Mouse (Mus musculus): ENCODE measurements around the gene Nrip2. TPM values are rescaled to one million over a fixed set of nuclear protein-coding genes. Genes with fewer than 3 reads are reported as not detected.

Nrip2 gene
- total RNA-seq, 2 experiments from 2014 or later = 9.4 to 11.9 TPM

DNA sequence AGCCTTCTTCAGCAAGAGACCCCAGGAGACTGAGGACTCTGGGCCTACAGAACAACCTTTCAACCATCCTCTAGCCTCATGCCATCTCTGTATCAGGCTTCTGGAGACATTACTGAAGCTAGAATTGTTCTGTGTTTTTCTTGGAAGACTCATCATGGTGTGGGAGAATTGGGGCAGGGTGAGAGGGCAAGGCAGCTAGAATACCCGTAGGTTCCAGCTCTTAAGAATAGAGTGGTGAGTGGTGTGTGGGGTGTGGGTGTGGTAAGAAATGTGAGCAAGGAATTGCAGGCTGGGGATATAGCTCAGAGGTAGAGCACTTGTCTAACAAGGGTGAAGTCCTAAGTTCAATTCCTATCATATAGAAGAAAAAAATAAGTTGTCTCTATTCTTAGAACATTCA, 14.1 kb upstream of the Nrip2 start:
- no peak for DNase-seq (ENCODE audit: low spot score in 2 of 2)
- intact Hi-C loops (cut with DNase I) = no loop called here

DNA sequence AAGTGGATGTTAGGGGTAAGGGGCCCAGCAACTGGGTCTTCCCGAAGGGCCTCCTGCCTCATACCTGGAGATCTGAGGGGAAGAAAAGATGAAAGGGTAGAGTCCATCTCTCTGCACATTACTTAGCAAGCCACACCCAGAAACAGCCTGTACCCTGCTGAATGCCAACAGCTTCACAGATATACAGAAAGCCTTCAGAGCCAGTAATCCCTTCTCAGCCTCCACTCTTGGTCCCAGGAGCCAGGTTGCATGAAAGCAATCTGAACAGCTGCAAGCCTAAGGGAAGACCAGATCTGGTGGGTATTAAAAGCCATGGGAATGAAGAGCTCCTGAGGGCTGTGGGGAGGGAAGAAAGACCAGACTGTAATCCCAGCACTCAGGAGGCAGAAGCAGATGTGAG, 9.9 kb upstream of the Nrip2 start:
- intact Hi-C loops (cut with DNase I) = no loop called here
- DNase-seq (ENCODE audit: low spot score in 2 of 2) = no peak

DNA sequence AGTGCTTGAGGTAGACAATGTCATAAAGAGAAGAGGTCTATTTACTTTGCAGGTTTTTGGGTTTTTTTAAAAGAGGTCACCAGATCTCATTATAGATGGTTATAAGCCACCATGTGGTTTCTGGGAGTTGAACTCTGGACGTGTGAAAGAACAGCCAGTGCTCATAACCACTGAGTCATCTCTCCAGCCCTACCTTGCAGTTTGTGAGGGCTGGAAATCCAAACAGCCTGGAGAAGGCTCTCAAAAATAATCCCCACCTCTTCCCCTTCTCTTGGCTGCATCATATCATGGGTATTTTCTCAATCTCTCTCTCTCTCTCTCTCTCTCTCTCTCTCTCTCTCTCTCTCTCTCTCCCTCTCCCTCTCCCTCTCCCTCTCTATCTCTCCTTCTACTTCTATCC, 8.4 kb upstream of the Nrip2 start:
- intact Hi-C loops (cut with DNase I) = no loop called here
- no peak for DNase-seq (ENCODE audit: low spot score in 2 of 2)

DNA sequence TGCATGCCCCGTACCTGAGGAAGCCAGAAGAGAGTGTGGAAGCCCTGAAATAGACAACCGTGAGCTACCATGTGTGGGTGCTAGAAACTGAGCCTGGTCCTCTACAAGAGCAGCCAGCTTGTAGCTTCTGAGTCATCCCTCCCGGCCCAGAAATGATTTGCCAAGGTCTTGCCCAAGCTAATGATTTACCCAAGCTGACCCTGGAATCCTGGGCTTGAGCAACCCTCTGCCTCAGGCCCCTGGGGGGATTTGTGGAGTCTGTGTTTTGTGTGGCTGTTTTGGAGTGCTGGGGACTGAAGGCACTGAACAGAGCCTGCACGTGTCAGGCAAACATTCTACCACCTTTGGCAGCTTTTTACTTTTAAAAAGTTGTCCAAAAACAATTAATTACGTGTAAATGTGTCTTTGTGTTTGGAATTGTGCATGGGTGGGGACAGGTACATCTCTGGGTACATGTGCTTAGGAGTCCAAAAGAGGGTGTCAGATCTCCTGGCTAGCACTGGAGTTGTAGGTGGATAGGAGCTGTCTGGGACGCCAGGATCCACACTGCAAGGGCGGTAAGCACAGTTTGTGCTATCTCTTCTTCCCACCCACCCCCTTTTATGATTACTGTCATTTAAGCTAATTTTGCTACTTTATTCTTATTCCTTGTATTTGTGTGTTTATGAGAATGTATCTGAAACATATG, 1.4 kb upstream of the Nrip2 start:
- no peak for DNase-seq (ENCODE audit: low spot score in 2 of 2)

DNA sequence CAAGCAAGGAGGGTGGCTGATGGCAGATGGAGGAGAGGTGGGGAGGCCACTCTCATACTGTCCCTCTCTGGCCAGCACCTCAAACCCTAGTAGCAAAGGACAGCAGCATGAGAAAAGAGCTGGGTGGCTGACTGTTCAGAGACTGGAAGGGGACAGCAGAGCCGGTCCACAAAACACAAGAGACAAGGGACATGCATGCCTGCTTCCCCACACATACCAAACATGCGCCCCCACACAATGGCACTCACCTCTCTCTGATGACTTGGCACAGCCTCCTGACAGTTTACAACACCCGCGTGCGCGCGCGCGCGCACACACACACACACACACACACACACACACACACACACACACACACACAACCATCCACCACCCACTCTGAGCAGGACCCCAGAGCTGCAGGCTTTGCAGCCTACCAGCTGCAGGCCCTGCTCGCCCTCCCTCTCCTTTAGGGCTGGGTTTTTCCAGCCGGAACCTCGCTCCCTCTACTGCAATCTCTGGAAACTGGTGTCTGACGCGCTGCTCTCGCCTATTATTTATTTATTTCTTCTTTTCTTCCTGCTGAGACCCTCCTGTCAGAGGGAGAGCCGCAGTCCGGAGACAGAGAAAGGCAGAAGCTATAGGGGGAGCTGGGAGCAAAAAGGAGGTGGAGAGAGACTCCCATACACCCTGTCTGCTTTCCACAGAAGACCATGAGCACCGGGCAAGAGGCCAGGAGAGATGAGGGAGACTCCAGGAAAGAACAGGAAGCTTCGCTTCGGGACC, 507 bp downstream of the Nrip2 start:
- intact Hi-C loops (cut with DNase I) = no loop called here
- DNase-seq (ENCODE audit: low spot score in 2 of 2) = peak in 1 of 2 experiments; percentile 48

More for the DNA sequence above, 1.4 kb upstream of the Nrip2 start:
- intact Hi-C loops (cut with DNase I) = no loop called here

DNA sequence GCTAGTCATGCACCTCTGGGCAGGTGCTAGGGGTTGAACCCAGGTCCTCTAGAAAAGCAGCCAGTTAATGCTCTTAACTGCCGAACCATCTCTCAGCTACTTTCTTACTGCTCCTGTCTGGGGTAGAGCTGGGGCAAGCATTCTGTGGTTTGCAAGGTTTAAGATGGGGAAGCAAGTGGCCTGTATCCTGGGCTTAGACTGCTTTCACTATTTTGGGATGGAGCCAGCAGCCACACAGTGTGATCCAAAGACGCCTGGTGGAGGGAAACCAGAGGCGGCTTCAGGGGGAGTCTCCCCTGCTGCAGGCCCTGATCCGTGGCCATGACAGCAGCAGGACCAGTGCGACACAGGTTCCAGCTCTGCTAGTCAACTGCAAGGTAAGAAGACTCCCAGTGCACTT, 5.6 kb downstream of the Nrip2 start:
- intact Hi-C loops (cut with DNase I) = no loop called here
- DNase-seq (ENCODE audit: low spot score in 2 of 2) = no peak

DNA sequence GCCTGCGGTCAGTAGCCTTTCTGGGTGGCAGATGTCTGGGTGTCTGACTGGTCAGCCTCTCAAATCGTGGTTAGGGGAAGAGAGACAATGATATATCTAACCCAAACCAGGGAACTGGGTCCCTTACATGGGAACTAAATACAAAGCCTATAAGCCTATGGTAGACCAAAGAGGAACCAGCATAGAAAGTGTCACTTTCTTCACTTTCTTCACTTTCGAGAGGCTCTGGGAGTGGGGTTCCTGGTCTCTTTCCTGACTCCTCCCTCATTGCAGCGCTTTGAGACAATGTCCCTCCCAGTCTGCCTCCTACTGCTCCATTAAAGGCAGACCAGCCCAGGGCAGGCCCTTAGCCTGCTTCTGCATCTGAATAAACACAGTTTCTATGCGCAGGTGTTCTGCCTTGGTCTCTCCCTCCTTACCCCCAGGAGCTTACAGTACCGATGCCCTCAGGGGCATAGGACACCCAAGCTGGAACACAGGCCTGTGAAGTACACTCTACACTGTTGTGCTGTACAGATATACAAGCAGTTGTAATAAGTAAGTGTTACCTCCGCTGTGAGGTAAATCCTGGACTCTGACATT, 9.5 kb downstream of the Nrip2 start:
- no peak for DNase-seq (ENCODE audit: low spot score in 2 of 2)
- intact Hi-C loops (cut with DNase I) = no loop called here

DNA sequence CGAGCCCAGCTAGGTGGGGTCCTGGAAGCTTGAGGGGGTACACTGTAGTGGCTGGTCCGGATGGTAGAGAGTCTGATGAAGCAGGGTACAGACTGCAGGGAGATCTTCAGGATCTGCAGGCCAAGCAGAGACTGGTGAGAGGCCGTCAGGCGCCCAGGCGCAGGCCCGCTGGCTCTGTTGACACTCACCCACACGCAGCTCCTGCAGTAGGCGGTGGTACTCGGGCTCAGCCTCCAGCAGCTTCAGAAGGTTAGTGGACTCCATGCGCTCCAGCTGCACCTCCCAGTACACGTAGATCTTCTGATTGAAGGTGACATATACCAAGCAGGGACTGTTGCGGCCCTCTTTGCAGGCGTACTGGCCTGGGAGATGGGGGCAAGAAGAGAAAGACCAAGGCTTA, 11.2 kb downstream of the Nrip2 start:
- no peak for DNase-seq (ENCODE audit: low spot score in 2 of 2)
- intact Hi-C loops (cut with DNase I) = loop anchor here (5.0 kb wide), 1 partner anchor 93 kb away; no protein-coding TSS in a partner anchor

DNA sequence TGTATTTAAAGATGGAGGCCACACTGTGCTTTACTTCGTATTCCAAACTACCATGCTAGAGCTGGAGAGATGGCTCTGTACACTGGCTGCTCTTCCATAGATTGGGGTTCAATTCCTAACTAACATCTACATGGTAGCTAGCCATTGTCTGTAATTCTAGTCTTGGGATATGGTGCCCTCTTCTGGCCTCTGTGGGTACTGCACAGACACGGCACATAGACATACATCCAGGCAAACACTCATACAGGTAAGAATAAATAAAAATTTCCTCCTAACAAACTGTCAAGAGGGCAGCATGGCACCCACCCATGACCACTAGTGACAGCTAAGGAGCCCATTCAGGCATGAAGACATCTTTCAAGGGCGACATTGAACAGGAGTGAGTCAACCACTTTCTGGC, 12.0 kb downstream of the Nrip2 start:
- intact Hi-C loops (cut with DNase I) = loop anchor here (5.0 kb wide), 1 partner anchor 94 kb away; no protein-coding TSS in a partner anchor
- peak; percentile 78 to 79 for DNase-seq (ENCODE audit: low spot score in 2 of 2)

DNA sequence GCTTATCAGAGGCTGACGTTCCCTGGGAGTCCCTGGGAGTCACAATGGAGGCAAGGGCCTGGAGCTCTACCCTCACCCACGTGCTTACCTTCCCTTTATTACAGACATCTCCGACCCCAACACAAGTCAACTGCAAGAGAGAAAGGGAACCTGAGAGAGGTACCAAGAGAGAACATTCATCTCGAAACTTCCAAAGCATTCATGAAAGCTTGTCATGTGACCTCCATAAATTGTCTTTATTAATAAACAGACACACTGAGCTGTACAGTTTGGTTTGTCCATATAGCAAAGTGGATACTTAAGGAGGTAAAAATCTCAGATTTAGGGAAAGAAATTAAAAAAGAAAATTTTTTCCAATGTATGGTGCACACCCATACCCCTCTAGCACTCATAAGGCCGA, 17.1 kb downstream of the Nrip2 start:
- intact Hi-C loops (cut with DNase I) = no loop called here
- no peak for DNase-seq (ENCODE audit: low spot score in 2 of 2)

DNA sequence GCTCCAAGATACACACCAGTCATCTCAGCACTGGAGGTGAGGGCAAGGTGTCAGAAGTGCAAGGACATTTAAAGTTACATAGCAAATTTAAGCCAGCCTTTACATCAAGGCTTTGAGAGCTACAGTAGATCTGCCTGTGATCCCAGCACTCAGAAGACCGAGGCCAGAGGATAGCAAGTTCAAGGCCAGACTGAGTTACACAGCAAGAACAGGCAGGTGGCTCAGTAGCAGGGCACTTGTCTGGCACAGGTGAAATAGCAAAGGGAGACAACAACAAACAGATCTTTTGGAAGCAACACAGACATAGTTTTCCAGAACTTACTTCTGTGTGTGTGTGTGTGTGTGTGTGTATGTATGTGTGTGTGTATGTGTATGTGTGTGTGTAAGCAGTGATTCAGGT, 19.0 kb downstream of the Nrip2 start:
- DNase-seq (ENCODE audit: low spot score in 2 of 2) = no peak
- intact Hi-C loops (cut with DNase I) = no loop called here

DNA sequence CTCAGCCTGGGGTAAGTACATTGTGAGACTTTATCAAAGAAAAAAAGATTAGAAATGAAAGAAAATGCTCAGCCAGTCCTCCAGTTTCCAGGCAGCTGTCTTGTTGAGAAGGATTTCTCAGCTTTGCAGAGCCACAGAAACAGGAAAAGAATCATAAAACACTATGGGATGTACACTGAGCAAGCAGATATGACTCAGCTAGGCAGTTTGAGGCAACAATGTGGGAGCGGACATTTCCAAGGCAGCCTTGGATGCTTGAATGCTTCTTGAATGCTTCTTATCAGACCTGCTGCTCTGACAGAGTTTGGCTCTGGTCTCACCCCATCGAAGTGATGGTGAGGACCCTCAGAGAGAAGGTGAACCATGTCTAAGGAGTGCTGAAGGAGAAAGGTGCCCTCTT, 21.9 kb downstream of the Nrip2 start:
- intact Hi-C loops (cut with DNase I) = no loop called here
- no peak for DNase-seq (ENCODE audit: low spot score in 2 of 2)

DNA sequence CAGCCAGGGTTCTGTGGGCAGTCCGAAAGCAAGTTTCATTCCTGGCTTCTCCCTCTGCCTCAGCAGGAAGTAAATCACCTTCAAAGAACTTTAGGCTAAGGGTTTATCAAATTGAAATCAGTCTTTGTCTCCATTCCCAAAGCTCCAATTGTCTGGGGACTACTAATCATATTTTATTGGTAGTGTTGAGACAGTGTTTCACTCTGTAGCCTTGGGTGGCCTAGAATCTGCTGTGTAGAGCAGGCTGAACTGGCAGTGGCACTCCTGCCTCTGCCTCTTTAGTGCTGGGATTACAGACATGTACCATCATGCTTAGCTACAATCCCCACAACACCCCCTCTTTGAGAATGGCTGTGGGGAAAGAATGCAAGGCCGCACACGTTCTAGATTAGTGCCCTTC, 22.4 kb downstream of the Nrip2 start:
- DNase-seq (ENCODE audit: low spot score in 2 of 2) = no peak
- intact Hi-C loops (cut with DNase I) = no loop called here

DNA sequence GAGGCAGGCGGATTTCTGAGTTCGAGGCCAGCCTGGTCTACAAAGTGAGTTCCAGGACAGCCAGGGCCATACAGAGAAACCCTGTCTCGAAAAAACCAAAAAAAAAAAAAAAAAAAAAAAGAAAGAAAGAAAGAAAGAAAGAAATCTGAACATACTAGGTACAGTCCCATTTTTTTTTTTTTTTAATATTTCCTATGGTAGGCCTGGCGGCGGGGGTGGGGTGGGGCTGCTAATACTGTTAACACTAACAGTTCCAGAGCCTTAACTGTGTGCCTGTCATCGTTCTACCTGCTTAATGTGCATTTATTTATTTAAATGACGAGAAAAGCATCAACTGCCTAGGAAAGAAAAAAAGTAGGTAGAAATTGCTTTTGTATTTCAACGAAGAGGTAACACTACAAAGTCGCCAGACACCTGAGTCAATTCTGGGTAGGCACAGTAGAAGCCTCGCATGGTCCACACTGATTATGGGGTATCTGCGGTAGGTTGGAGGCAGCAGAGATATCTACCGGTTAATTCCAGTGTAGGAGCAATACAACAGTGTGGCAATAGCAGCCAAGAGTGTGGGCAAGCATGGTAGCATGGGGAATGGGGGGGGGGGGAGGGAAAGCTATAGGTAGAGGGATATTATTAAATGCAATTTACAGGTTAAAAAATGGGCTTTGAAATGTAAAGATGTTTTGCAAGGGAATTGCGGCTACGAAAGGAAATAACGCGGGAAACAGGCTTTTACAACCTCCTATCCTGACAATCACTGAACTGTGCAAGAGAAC, 24.6 kb downstream of the Nrip2 start:
- DNase-seq (ENCODE audit: low spot score in 2 of 2) = no peak
- intact Hi-C loops (cut with DNase I) = no loop called here

DNA sequence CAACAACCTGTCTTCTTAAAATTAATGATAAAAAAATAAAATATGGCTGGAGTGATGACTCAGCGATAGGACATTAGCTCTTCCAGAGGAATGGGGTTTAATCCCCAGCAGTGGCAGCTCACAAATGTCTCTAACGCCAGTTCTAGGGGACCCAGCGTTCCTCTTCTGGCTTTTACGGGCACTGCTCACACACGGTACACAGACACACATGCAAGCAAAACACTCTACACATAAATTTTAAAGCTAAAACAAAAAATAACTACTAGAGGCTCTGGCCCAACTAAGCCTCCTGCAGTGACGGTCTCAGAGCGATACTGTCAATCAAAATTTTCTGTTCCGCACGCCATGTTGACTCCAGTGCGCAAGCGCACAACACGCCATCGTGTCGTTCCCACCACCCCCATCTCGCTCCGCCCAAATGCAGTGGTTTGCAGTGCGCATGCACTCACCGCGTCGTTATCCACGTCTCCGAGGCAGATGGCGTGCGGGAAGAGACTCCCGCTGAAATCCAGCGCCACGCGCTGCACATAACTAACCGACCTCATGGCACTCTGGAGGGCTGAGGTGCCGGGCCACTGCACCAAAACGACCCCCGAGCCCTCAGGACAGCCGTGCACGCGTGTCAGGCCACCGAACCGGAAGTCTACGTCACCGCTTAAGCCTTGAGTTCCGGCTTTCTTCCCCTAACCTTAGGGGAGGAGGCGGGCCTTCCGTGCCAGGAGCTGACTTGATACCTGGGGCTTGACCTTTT, 25.3 kb downstream of the Nrip2 start, which contains the start of gene Itfg2:
Gene Itfg2 (minus strand): TSS at position 663 of the 751 bp plus-strand sequence.
- DNase-seq (ENCODE audit: low spot score in 2 of 2) = peak; percentile 98
- intact Hi-C loops (cut with DNase I) = no loop called here

DNA sequence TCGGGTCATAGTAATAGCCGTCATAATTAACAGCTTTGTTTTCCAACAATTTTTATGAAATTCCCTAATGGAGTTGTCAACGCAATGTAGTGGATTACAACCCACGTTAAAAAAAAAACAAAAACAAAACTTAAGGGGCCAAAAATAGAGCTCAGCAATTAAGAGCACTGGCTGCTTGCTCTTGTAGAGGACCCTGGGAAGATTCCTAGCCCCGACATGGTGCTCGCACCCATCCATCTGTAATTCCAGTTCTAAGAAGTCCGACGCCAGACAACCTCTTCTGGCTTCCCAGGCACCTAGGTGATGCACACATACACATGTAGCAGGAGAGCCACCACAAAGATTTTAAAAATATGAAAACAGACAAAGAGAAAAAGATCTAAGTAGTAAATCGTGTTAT, 25.9 kb downstream of the Nrip2 start:
- intact Hi-C loops (cut with DNase I) = no loop called here
- no peak for DNase-seq (ENCODE audit: low spot score in 2 of 2)

DNA sequence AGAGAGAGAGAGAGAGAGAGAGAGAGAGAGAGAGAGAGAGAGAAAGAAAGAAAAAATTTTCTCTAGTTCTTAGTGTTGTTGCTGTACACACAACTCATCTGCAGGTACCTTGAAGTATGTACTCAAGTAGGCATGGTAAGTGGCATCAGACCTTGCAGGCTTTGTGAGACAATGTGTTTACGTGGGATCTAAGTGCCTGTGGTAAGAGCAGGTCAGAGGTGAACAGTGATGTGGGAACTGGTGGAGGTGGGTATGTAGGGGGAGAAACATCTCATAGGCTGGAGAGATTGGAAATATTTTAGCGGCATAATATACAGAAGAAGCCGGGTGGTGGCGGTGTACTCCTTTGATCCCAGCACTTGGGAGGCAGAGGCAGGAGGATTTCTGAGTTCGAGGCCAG, 28.5 kb downstream of the Nrip2 start:
- intact Hi-C loops (cut with DNase I) = no loop called here
- DNase-seq (ENCODE audit: low spot score in 2 of 2) = no peak

DNA sequence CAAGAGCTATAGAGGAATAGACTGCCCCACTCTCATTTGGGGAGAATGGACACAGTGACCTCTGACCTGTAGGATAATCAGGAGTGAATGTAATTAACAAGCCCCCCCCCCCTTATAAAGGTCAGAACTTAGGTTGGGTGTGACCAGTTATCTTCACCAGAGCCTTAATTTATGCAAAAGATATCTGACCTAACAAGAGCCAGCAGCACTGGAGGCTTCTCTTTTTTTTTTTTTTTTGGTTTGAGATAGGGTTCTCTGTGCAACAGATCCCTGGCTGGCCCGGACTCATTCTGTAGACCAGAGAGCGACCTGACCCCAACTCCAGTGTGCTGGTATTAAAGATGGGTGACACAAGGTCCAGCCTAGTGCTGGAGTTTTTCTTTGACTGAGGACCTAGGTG, 30.2 kb downstream of the Nrip2 start:
- no peak for DNase-seq (ENCODE audit: low spot score in 2 of 2)
- intact Hi-C loops (cut with DNase I) = no loop called here

DNA sequence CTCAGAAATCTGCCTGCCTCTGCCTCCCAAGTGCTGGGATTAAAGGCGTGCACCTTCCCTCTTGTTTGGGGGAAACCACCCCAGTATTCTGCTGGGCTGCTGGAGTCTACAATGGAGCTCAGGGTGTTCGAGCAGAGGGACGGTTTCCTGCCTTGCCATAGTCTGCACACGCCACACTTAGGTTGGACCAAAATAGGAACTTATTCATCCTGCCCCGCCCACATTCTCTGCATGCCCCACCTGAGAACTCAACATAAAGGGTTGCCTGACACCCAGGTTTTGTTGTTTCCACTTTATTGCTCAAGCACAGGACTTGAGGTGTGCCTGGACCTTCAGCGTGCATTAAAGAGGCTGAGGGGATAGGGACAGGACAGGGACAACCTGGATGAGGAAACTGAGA, 30.7 kb downstream of the Nrip2 start:
- no peak for DNase-seq (ENCODE audit: low spot score in 2 of 2)
- intact Hi-C loops (cut with DNase I) = no loop called here
